Mouse (Mus musculus) midbrain, embryonic 11.5 days (tissue): ENCODE data around the gene Fem1a. TPM values are rescaled to one million over a fixed set of nuclear protein-coding genes. Genes with fewer than 3 reads are reported as not detected.
"Not testable (repeated sequence)": the region's sequence is repeated elsewhere in the genome, so short reads cannot be mapped to it uniquely, and the experiment has no call there.

Experiments
- ATAC-seq: fragments of 200-750 bp; cut with Nextera tagmentation; 2 replicates; pipeline ENCODE4 v1.8.0; 2017; ENCODE audit warnings: moderate TSS enrichment, moderate library complexity; ENCODE audit not compliant: low FRiP score
- DNase-seq: peaks from one replicate; pipeline ENCODE4 v3.0.0; 2015; ENCODE audit warnings: low spot score; ENCODE audit errors: missing footprints
- H3K27ac ChIP-seq: fragments of 300-500 bp; sonication (generic); 2 replicates; pipeline ENCODE4 v1.5.1; 2014; ENCODE audit warnings: low read depth, low read length
- H3K27me3 ChIP-seq: fragments of 300-500 bp; sonication (generic); 2 replicates; pipeline ENCODE4 v1.6.1; 2014; ENCODE audit warnings: mild to moderate bottlenecking, low read length, moderate library complexity, mixed read lengths; ENCODE audit not compliant: control insufficient read depth, insufficient read depth
- H3K36me3 ChIP-seq: fragments of 300-500 bp; sonication (generic); 2 replicates; pipeline ENCODE4 v1.6.1; 2014; ENCODE audit warnings: mild to moderate bottlenecking, low read length, moderate library complexity, mixed read lengths; ENCODE audit not compliant: control insufficient read depth, insufficient read depth
- H3K4me1 ChIP-seq: fragments of 300-500 bp; sonication (generic); 2 replicates; pipeline ENCODE4 v1.6.1; 2014; ENCODE audit warnings: low read length; ENCODE audit not compliant: control insufficient read depth, insufficient read depth
- H3K4me2 ChIP-seq: fragments of 300-500 bp; sonication (generic); 2 replicates; pipeline ENCODE4 v1.6.1; 2014; ENCODE audit warnings: mild to moderate bottlenecking, moderate library complexity
- H3K4me3 ChIP-seq: fragments of 300-500 bp; sonication (generic); 2 replicates; pipeline ENCODE4 v1.5.1; 2014; ENCODE audit warnings: low read depth, low read length
- H3K9ac ChIP-seq: fragments of 300-500 bp; sonication (generic); 2 replicates; pipeline ENCODE4 v1.6.1; 2014; ENCODE audit warnings: low read length
- H3K9me3 ChIP-seq: fragments of 300-500 bp; sonication (generic); 2 replicates; pipeline ENCODE4 v1.6.1; 2016; ENCODE audit warnings: low read length; ENCODE audit not compliant: control insufficient read depth
- WGBS: fragments of 180-500 bp; shearing (Covaris S2); extraction: QIAGEN DNeasy Blood & Tissue Kit; methylation state at CpG from one replicate; pipeline ENCODE4 v1.1.7; 2014; 5-methylcytosine and 5-hydroxymethylcytosine counted together
- polyA plus RNA-seq: library from polyadenylated mRNA; unstranded; fragments of >200 nt; fragmentation: Nextera tagmentation; extraction: Ambion mirVana; gene quantifications from 2 replicates; pipeline ENCODE4 v1.2.1, GENCODE M21; 2014

Fem1a gene
- polyA plus RNA-seq, 1 experiment from 2014 or later, result 12.7 TPM

DNA sequence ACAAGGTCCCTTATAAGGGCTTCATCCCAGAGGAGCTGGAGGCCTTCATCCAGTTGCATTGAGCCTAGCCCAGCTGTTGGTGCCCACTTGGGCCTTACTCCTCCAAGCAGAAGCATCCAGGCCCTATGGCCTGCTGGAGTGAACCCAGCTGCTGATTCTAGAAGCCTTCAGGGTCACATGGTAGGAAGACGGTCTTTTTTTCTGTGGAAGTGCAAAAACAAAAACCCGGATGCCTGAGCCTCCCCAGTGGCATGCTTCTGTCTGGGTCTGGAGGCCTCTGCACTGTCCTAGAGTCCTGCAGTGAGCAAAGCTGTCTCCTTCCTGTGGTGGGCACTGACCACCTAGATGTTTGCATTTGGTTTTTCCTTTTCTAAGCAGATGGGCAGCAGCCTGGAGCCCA lies 2.2 kb downstream of the Fem1a start:
- not testable (repeated sequence) for H3K36me3 ChIP-seq, ATAC-seq, H3K4me1 ChIP-seq, H3K9ac ChIP-seq, H3K27me3 ChIP-seq, H3K4me2 ChIP-seq, H3K27ac ChIP-seq, H3K4me3 ChIP-seq, H3K9me3 ChIP-seq
- peak; percentile 33 for DNase-seq
- 96% methylated on average over 2 of the region's 2 CpGs for WGBS

DNA sequence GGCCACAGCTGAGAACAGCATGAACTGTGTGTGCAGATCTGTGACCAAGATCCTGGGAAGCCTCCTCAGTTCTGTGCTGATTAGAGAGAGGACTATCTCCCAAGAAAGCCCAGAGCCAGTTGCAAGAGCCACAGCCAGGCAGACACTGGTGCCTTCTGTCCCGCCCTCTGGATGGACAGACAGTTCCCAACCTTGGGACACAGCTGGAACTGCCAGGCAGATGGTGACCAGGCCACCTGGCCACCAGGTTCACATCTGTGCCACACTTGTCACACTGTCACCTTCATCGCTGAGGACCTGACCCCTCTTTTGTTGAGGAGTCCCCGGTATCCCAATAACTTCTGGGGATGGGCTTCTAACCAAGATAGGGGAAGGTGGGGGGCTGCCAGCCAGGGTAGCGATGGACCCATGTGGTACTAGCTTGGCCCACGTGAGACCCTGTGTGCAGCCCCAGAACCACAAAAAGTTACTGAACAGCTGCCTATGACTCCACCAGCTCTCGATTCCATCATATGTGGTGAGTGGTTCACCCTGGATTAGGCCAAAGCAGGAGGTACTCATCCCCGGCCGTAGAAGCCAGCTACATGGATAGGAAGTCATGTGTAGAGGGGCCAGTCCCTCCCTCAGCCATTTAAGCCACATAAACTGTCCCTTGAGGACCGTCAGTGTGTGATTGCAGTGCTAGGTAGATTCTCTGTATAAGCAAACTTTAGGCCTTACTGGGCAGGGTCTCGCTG lies 2.9 kb downstream of the Fem1a start:
- WGBS, result 95% methylated on average over 10 of the region's 10 CpGs
- ATAC-seq (no peak), DNase-seq (peak; percentile 35)
- Histone ChIP-seq H3K9ac (no peak overlapping the region), H3K27me3 (no peaks in the 10 kb centered on the region), H3K4me2 (no peak overlapping the region), H3K4me1 (peaks cover 5% of the 10 kb centered on the region), H3K36me3 (peaks cover 9% of the 10 kb centered on the region; the same call in 1 of the 2 replicates), H3K9me3 (no peaks in the 10 kb centered on the region), H3K4me3 (no peak overlapping the region), H3K27ac (no peak overlapping the region)

DNA sequence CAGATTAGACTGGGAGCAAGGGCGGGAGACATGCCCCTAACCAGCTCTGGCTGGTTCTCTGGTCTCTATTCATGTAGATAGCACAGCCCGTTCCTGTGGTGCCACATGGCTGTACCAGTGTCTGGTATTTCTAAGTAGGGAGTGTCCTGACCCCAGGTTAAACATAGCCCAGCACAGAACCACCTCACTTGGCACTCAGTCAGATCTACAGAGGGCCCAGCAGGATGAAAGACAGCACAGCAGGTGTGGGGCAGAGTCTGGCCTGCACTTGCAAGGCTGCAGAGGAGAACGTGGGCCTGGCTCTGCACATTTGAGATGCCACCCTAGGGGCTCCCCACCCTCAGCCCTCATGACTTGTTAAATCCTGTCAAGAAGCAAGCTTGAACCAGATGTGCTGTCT lies 4.6 kb downstream of the Fem1a start:
- Histone ChIP-seq H3K4me3 (no peak overlapping the region), H3K9ac (no peak overlapping the region), H3K27me3 (no peaks in the 10 kb centered on the region), H3K9me3 (no peaks in the 10 kb centered on the region), H3K36me3 (peaks cover 9% of the 10 kb centered on the region; the same call in 1 of the 2 replicates), H3K4me1 (peaks cover 5% of the 10 kb centered on the region), H3K4me2 (no peak overlapping the region), H3K27ac (no peak overlapping the region)
- no peak for ATAC-seq
- DNase-seq, result peak; percentile 56
- WGBS, result 78% methylated on average over 3 of the region's 3 CpGs

DNA sequence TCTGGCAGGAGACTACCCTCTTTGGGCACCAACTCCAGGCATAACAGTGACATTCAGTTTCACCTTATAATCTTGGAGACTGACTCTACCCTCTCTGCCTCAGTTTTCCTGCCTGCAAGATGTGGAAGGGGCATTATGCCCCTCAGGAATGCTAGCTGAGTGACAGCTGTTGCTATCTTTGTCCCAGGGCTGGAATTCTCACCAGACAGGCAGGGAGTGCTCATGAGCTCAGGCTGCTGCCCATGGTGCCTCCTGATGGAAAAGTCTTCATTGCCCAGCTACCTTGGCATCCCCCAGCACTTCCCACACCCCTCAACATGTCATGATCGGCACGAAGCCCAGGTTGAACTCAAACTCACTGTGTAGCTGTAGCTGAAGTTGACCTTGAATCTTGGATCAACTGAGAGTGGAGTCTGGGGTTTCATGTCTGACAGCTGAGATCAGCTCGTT lies 6.1 kb downstream of the Fem1a start:
- Histone ChIP-seq H3K4me3 (no peak overlapping the region), H3K27ac (no peak overlapping the region), H3K4me1 (peaks cover 1% of the 10 kb centered on the region), H3K9ac (no peak overlapping the region), H3K36me3 (peaks cover 9% of the 10 kb centered on the region; the same call in 1 of the 2 replicates), H3K4me2 (no peak overlapping the region), H3K9me3 (no peaks in the 10 kb centered on the region), H3K27me3 (no peaks in the 10 kb centered on the region)
- DNase-seq, result peak; percentile 26
- no peak for ATAC-seq
- WGBS, result 86% methylated on average over 3 of the region's 3 CpGs

DNA sequence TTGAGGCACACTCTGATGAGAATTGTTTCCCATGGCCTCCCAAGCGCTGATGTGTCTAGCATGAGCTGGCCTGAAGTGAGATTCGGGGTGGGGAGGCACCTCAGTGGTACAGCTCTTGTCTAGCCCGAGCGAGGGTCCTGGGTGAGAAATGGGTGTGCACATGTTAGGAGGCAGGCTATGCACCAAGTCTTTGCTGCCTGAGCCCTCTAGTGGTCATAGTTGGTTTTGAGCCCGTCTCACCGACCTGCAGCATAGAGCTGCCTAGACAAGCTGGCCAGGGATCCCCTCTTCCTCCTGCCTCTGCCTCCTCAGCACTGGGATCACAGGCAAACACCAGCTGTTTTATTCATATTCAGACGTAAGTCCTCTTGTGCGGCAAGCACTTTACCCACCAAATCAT lies 7.4 kb downstream of the Fem1a start:
- peaks cover 3% of the 10 kb centered on the region; the same call in 1 of the 2 replicates for H3K36me3 ChIP-seq

DNA sequence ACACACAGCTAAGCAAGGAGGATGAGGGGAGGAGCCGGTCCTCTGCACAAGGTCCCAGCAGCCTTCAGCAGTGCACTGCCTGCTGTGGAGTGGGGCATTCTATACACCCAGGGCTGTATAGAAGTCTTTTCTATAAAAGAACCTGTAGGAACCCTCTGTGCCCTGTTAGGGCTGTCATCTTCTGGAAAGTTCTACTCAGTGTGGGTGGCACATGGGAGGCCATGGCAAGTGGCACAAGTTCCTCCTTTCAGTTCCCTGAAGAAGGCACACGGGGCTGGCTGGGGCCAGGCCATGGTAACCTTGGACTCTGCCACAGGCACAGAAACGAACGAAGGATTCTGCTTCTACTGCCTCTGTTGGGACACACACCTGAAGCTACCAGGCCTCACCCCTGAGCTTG lies 8.4 kb downstream of the Fem1a start:
- Histone ChIP-seq H3K4me3 (no peak overlapping the region), H3K27me3 (no peaks in the 10 kb centered on the region), H3K27ac (no peak overlapping the region), H3K4me1 (peaks cover 7% of the 10 kb centered on the region), H3K4me2 (no peak overlapping the region), H3K36me3 (peaks cover 3% of the 10 kb centered on the region; the same call in 1 of the 2 replicates), H3K9ac (no peak overlapping the region), H3K9me3 (no peaks in the 10 kb centered on the region)
- ATAC-seq (no peak), DNase-seq (no peak)
- 93% methylated on average over 4 of the region's 4 CpGs for WGBS

More for the DNA sequence above, 7.4 kb downstream of the Fem1a start:
- DNase-seq (peak; percentile 97), ATAC-seq (peak; percentile 78)
- 0 out of 2 replicates have a peak, but pooled peaks cover 2% of the 10 kb centered on the region for H3K4me1 ChIP-seq
- H3K27me3 ChIP-seq, result no peaks in the 10 kb centered on the region
- no peak overlapping the region for H3K9ac ChIP-seq
- H3K9me3 ChIP-seq, result no peaks in the 10 kb centered on the region
- no peak overlapping the region for H3K27ac ChIP-seq
- no peak overlapping the region for H3K4me2 ChIP-seq
- WGBS, result 20% methylated on average over 8 of the region's 8 CpGs
- no peak overlapping the region for H3K4me3 ChIP-seq

DNA sequence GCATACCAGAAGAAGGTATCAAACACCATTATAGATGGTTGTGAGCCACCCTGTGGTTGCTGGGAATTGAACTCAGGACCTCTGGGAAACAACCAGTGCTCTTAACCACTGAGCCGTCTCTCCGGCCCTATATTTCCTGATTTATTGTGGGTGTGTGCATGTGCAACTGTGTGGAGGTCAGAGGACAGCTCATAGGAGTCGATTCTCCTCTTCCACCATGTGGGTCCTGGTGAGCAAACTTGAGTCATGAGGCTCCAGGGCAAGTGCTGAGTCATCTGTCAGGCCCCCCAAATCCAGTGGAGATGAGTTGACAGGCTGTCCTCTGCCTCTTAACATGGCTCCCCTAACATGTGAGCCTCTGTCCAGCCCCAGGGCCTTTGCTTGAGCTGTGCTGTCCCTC lies 9.3 kb downstream of the Fem1a start:
- H3K4me3 ChIP-seq, result no peak overlapping the region
- 87% methylated on average over 3 of the region's 3 CpGs for WGBS
- H3K4me2 ChIP-seq, result no peak overlapping the region
- peaks cover 3% of the 10 kb centered on the region; the same call in 1 of the 2 replicates for H3K36me3 ChIP-seq
- DNase-seq (no peak), ATAC-seq (no peak)
- H3K27me3 ChIP-seq, result no peaks in the 10 kb centered on the region
- no peak overlapping the region for H3K27ac ChIP-seq
- no peaks in the 10 kb centered on the region for H3K9me3 ChIP-seq
- H3K4me1 ChIP-seq, result peaks cover 7% of the 10 kb centered on the region
- H3K9ac ChIP-seq, result no peak overlapping the region

DNA sequence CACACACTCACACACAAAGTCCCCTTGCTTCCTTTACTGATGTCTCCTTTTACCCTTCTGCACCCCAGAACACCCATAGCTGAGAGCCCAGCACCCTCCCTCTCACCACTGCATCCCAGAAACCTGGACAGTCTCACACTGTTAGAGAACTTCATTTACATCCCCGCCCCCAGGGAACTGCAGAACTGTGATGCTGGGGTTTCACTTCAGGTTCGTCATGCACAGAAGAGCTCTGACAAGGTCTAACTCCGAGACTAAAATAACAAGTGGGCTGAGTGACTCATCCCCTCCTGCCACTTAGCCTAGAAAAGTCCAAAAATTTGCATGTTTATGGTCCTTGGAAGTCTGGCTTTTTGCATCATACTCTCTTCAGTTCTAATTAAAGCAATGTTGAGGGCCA lies 9.7 kb downstream of the Fem1a start:
- DNase-seq (no peak), ATAC-seq (no peak)
- H3K9me3 ChIP-seq, result no peaks in the 10 kb centered on the region
- 70% methylated on average over 3 of the region's 3 CpGs for WGBS
- H3K36me3 ChIP-seq, result peaks cover 3% of the 10 kb centered on the region; the same call in 1 of the 2 replicates
- no peak overlapping the region for H3K4me3 ChIP-seq
- no peaks in the 10 kb centered on the region for H3K27me3 ChIP-seq
- H3K9ac ChIP-seq, result no peak overlapping the region
- H3K27ac ChIP-seq, result no peak overlapping the region
- no peak overlapping the region for H3K4me2 ChIP-seq
- peaks cover 7% of the 10 kb centered on the region for H3K4me1 ChIP-seq

DNA sequence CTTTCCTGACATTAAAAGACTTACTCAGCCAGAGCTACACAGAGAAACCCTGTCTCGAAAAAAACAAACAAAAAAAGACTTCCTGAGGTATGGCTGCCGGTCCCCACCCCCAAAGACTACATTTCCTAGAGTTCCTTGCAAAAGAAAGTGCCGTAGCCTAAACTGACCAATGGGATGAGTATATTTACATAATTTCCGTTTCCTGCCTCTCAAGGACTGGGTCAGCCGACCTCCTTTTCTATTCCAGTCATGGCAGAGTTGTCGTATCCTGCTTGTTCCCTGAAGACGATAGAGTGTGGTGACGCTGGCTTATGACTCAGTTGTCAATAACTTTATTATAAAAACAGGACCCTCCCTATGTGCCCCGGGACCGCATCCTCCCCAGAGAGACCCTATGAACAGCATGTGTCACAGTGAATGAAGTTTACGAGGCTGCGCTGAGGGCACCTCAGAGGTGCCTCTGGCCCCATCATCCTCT lies 12.6 kb downstream of the Fem1a start:
- H3K27ac ChIP-seq, result no peak overlapping the region
- DNase-seq, result peak; percentile 90
- ATAC-seq, result peak; percentile 88
- H3K9me3 ChIP-seq, result no peaks in the 10 kb centered on the region
- peaks cover 7% of the 10 kb centered on the region for H3K4me1 ChIP-seq
- H3K27me3 ChIP-seq, result no peaks in the 10 kb centered on the region
- peak overlapping the region; percentile 30 for H3K4me3 ChIP-seq
- H3K9ac ChIP-seq, result peak overlapping the region; percentile 65
- WGBS, result 20% methylated on average over 12 of the region's 12 CpGs
- peak overlapping the region; percentile 69 for H3K4me2 ChIP-seq
- no peaks in the 10 kb centered on the region for H3K36me3 ChIP-seq
